Mouse (Mus musculus): ENCODE measurements at regions not wholly inside any gene's neighbourhood (a gene's known extent, or its start where the extent isn't known, plus 50 kb on each side); places are given as distances from the start of the nearest gene placed in this dataset.
"Not testable (repeated sequence)": the region's sequence is repeated elsewhere in the genome, so short reads cannot be mapped to it uniquely, and the experiment has no call there.

GRCm38 (mm10) chr8:71789031-71789460, 63.5 kb upstream of the Fcho1 start:
- not testable (repeated sequence) for H3K4me1 ChIP-seq; H3K9me3 ChIP-seq; H3K27me3 ChIP-seq (replicated peaks); H3K4me3 ChIP-seq; H3K36me3 ChIP-seq; H3K27ac ChIP-seq; H3K9ac ChIP-seq; H3K4me2 ChIP-seq (replicated peaks)
- ATAC-seq (ENCODE audit: low FRiP score, low read depth) = peak; percentile 72
- 21% methylated on average over 6 of the region's 9 CpGs for WGBS

GRCm38 (mm10) chr8:71780624-71781023, 55.1 kb upstream of the Fcho1 start:
- not testable (repeated sequence) for ATAC-seq (ENCODE audit: low FRiP score, low read depth); H3K27ac ChIP-seq; H3K4me1 ChIP-seq; H3K27me3 ChIP-seq (replicated peaks); H3K4me3 ChIP-seq; H3K36me3 ChIP-seq; H3K9me3 ChIP-seq; H3K9ac ChIP-seq; H3K4me2 ChIP-seq (replicated peaks)
- WGBS = 89% methylated on average over 9 of the region's 10 CpGs

- not testable (repeated sequence) for H3K4me3 ChIP-seq; H3K36me3 ChIP-seq; H3K27ac ChIP-seq; H3K4me2 ChIP-seq (replicated peaks); H3K9me3 ChIP-seq; ATAC-seq (ENCODE audit: low FRiP score, low read depth); H3K4me1 ChIP-seq; H3K27me3 ChIP-seq (replicated peaks); H3K9ac ChIP-seq
- WGBS = 78% methylated on average over 4 of the region's 4 CpGs
These were observed 54.3 kb upstream of the Fcho1 start for GRCm38 (mm10) chr8:71779824-71780223.

GRCm38 (mm10) chr8:71779380-71779779, 53.9 kb upstream of the Fcho1 start:
- 91% methylated on average over 5 of the region's 5 CpGs for WGBS
- not testable (repeated sequence) for H3K4me3 ChIP-seq; ATAC-seq (ENCODE audit: low FRiP score, low read depth); H3K4me2 ChIP-seq (replicated peaks); H3K9ac ChIP-seq; H3K27ac ChIP-seq; H3K9me3 ChIP-seq; H3K4me1 ChIP-seq; H3K36me3 ChIP-seq; H3K27me3 ChIP-seq (replicated peaks)

- Histone ChIP-seq H3K27ac (no peak overlapping the region), H3K9me3 (no peaks in the 10 kb centered on the region), H3K4me3 (no peak overlapping the region), H3K36me3 (no peaks in the 10 kb centered on the region), H3K4me1 (no peaks in the 10 kb centered on the region), H3K9ac (no peak overlapping the region), H3K4me2 (replicated peaks) (no peak overlapping the region), H3K27me3 (replicated peaks) (no peaks in the 10 kb centered on the region)
- WGBS = 87% methylated on average over 10 of the region's 10 CpGs
- ATAC-seq (ENCODE audit: low FRiP score, low read depth) = no peak
These were observed 53.4 kb upstream of the Fcho1 start for GRCm38 (mm10) chr8:71778916-71779315.

Data from neural tube, embryonic 12.5 days (tissue).